Comparison of ENCODE assay signal across 23 mouse cellular contexts in genomic region chr9:70673656-70674055, GRCm38 (mm10). TPM values are rescaled to one million over a fixed set of nuclear protein-coding genes. Genes with fewer than 3 reads are reported as not detected.
A peak's percentile ranks its signal among the peaks of the same experiment; 100 is the strongest.
DNase-seq lines count a peak whose midpoint lies in the region; ATAC-seq lines count a peak whose summit lies in the region.
"Had no signal": no experiment of that assay in that cellular context is flagged by ENCODE, and none has a peak within 500 bp of the region (broad histone marks: within the 10 kb centered on the region; RNA-seq: fewer than 3 reads in every experiment).

No protein-coding gene starts in this region.

- no peaks in the 10 kb centered on the region for H3K36me3 ChIP-seq in liver, embryonic 12.5 days
- H3K36me3 ChIP-seq in embryonic facial prominence, embryonic 10.5 days (replicated peaks), result no peaks in the 10 kb centered on the region
- H3K36me3 ChIP-seq: embryonic facial prominence, embryonic 12.5 days; forebrain, embryonic 12.5 days; heart, embryonic 15.5 days; hindbrain, embryonic 10.5 days had no signal

- DNase-seq in liver (no peak), adipocyte (ENCODE audit: low spot score) (no peak)
- DNase-seq in embryonic facial prominence, embryonic 10.5 days (ENCODE audit: low spot score), result peak; percentile 19
- DNase-seq in forelimb bud, embryonic 11.5 days (ENCODE audit: low read depth, low spot score), result peak; percentile 54
- DNase-seq in layer of hippocampus, adult 11-12 months (ENCODE audit: low spot score), result no peak
- DNase-seq: adrenal gland, adult 2 months; adrenal gland, postnatal 25 days; cerebellum, adult 8-10 months; cerebellum, postnatal 25 days; gastrocnemius, postnatal 14 days; heart, adult 2 months; heart, postnatal 14 days had no signal

- H3K4me1 ChIP-seq in liver, embryonic 12.5 days, result peaks cover 77% of the 10 kb centered on the region
- H3K4me1 ChIP-seq in embryonic facial prominence, embryonic 10.5 days, result peaks cover 14% of the 10 kb centered on the region
- H3K4me1 ChIP-seq: embryonic facial prominence, embryonic 12.5 days; forebrain, embryonic 12.5 days had no signal

- ATAC-seq in liver, embryonic 12.5 days, result no peak
- ATAC-seq: activated CD4-positive, CD25-positive, alpha-beta regulatory T cell, adult 4 months; forebrain, embryonic 16.5 days; Patski had no signal

- no peaks in the 10 kb centered on the region for H3K27me3 ChIP-seq in liver, embryonic 12.5 days (replicated peaks)
- H3K27me3 ChIP-seq in embryonic facial prominence, embryonic 10.5 days (replicated peaks; ENCODE audit: low read depth, poor library complexity, severe bottlenecking), result no peaks in the 10 kb centered on the region
- H3K27me3 ChIP-seq: CH12.LX; embryonic facial prominence, embryonic 12.5 days; forebrain, embryonic 12.5 days; heart, embryonic 15.5 days; Patski had no signal

- 87% methylated on average over 4 of the region's 4 CpGs for WGBS in liver, embryonic 12.5 days (ENCODE audit: insufficient replicate concordance)
- WGBS in embryonic facial prominence, embryonic 10.5 days, result 68% methylated on average over 4 of the region's 4 CpGs

- H3K4me2 ChIP-seq in liver, embryonic 12.5 days, result no peak overlapping the region
- H3K4me2 ChIP-seq: embryonic facial prominence, embryonic 12.5 days; forebrain, embryonic 12.5 days; heart, embryonic 11.5 days; heart, embryonic 15.5 days; hindbrain, embryonic 14.5 days had no signal

- no peak overlapping the region for H3K4me3 ChIP-seq in liver, embryonic 12.5 days
- no peak overlapping the region for H3K4me3 ChIP-seq in embryonic facial prominence, embryonic 10.5 days
- H3K4me3 ChIP-seq: embryonic facial prominence, embryonic 12.5 days; forebrain, embryonic 12.5 days; heart, adult 2 months; heart, embryonic 15.5 days; hindbrain, embryonic 10.5 days had no signal

- no peaks in the 10 kb centered on the region for H3K9me3 ChIP-seq in liver, embryonic 12.5 days (replicated peaks)
- no peaks in the 10 kb centered on the region for H3K9me3 ChIP-seq in embryonic facial prominence, embryonic 10.5 days
- H3K9me3 ChIP-seq: embryonic facial prominence, embryonic 12.5 days; forebrain, embryonic 12.5 days; heart, embryonic 15.5 days; hindbrain, embryonic 10.5 days had no signal

- H3K9ac ChIP-seq in liver, embryonic 12.5 days, result no peak overlapping the region
- H3K9ac ChIP-seq: embryonic facial prominence, embryonic 12.5 days; forebrain, embryonic 12.5 days; heart, embryonic 15.5 days; hindbrain, embryonic 14.5 days had no signal

- H3K27ac ChIP-seq in liver, embryonic 12.5 days, result peak overlapping the region; percentile 51
- H3K27ac ChIP-seq in embryonic facial prominence, embryonic 10.5 days (replicated peaks), result no peak overlapping the region
- H3K27ac ChIP-seq: embryonic facial prominence, embryonic 12.5 days; forebrain, embryonic 12.5 days; heart, adult 2 months; heart, embryonic 15.5 days; hindbrain, embryonic 10.5 days; hindbrain, embryonic 14.5 days had no signal

RNA-seq across cellular contexts. Expression of gene Adam10, which starts 5.1 kb away (rescaled TPM):
- 101 and 107 TPM in 2 replicates for polyA plus RNA-seq in liver, embryonic 12.5 days (2016; fragmentation: Nextera tagmentation; extraction: Ambion mirVana)
- polyA plus RNA-seq in embryonic facial prominence, embryonic 10.5 days (2016; fragmentation: Nextera tagmentation; extraction: Ambion mirVana), result 62.3 TPM in 2 replicates

RNA-seq across cellular contexts. Expression of gene Mindy2, which starts 16.7 kb away (rescaled TPM):
- 28.9 and 29.6 TPM in 2 replicates for polyA plus RNA-seq in liver, embryonic 12.5 days (2016; fragmentation: Nextera tagmentation; extraction: Ambion mirVana)
- 3.3 and 4.0 TPM in 2 replicates for polyA plus RNA-seq in embryonic facial prominence, embryonic 10.5 days (2016; fragmentation: Nextera tagmentation; extraction: Ambion mirVana)

RNA-seq across cellular contexts. Expression of gene Gm10642, which starts 17.6 kb away (rescaled TPM):
- 1.5 and 1.6 TPM in 2 replicates for polyA plus RNA-seq in liver, embryonic 12.5 days (2016; fragmentation: Nextera tagmentation; extraction: Ambion mirVana)
- polyA plus RNA-seq in embryonic facial prominence, embryonic 10.5 days (2016; fragmentation: Nextera tagmentation; extraction: Ambion mirVana), result 0.13 and 0.17 TPM in 2 replicates
- polyA plus RNA-seq: heart, embryonic 11.5 days had no signal

Comparison
In these comparisons a context has a peak if more than half of its experiments do, and no peak if none do; other contexts are left out.
1. DNase-seq: peak in embryonic facial prominence, embryonic 10.5 days (single experiment) and forelimb bud, embryonic 11.5 days (single experiment); none in liver (single experiment), layer of hippocampus, adult 11-12 months (single experiment) and adipocyte (single experiment).